Mouse (Mus musculus) hindbrain, postnatal 0 days (tissue): ENCODE measurements at regions not wholly inside any gene's neighbourhood (a gene's known extent, or its start where the extent isn't known, plus 50 kb on each side); places are given as distances from the start of the nearest gene placed in this dataset.

Experiments
- ATAC-seq: fragments of 200-750 bp; cut with Nextera tagmentation; 2 replicates; pipeline ENCODE4 v1.8.0; 2017; ENCODE audit warnings: mild to moderate bottlenecking, moderate TSS enrichment, moderate library complexity
- DNase-seq: peaks from one replicate; pipeline ENCODE4 v3.0.0-alpha.2; 2015; ENCODE audit warnings: low spot score
- H3K27ac ChIP-seq: fragments of 300-500 bp; sonication (generic); 2 replicates; pipeline ENCODE4 v1.5.1; 2014; ENCODE audit warnings: mild to moderate bottlenecking
- H3K27me3 ChIP-seq: fragments of 300-500 bp; sonication (generic); 2 replicates; pipeline ENCODE4 v1.6.1; 2014; ENCODE audit warnings: low read length, mixed read lengths; ENCODE audit not compliant: insufficient read depth
- H3K36me3 ChIP-seq: fragments of 300-500 bp; sonication (generic); 2 replicates; pipeline ENCODE4 v1.6.1; 2014; ENCODE audit warnings: low read length, mixed read lengths; ENCODE audit not compliant: insufficient read depth
- H3K4me1 ChIP-seq: fragments of 300-500 bp; sonication (generic); 2 replicates; pipeline ENCODE4 v1.6.1; 2014; ENCODE audit warnings: antibody characterized with exemption, low read length, mixed read lengths; ENCODE audit not compliant: insufficient read depth
- H3K4me2 ChIP-seq: fragments of 300-500 bp; sonication (generic); 2 replicates; pipeline ENCODE4 v1.6.1; 2014; ENCODE audit warnings: low read depth, mild to moderate bottlenecking, low read length, moderate library complexity, mixed read lengths
- H3K4me3 ChIP-seq: fragments of 300-500 bp; sonication (generic); 2 replicates; pipeline ENCODE4 v1.5.1; 2014; ENCODE audit warnings: low read length
- H3K9ac ChIP-seq: fragments of 300-500 bp; sonication (generic); replicated peaks from 2 replicates; pipeline ENCODE4 v1.6.1; 2014; ENCODE audit warnings: mild to moderate bottlenecking, low read length, moderate library complexity, mixed read lengths
- H3K9me3 ChIP-seq: fragments of 300-500 bp; sonication (generic); 2 replicates; pipeline ENCODE4 v1.6.1; 2016; ENCODE audit warnings: low read length, mixed read lengths
- CTCF ChIP-seq: IDR thresholded peaks from 2 replicates; pipeline ENCODE4 v1.5.1; 2016; ENCODE audit warnings: antibody characterized with exemption, control low read depth, low read depth
- WGBS: fragments of 180-500 bp; shearing (Covaris S2); extraction: QIAGEN DNeasy Blood & Tissue Kit; methylation state at CpG from one replicate; pipeline ENCODE4 v1.1.7; 2014; 5-methylcytosine and 5-hydroxymethylcytosine counted together

GRCm38 (mm10) chr10:98610708-98611107 is 303.5 kb upstream of the Atp2b1 start:
- ATAC-seq (no peak), DNase-seq (no peak)
- Histone ChIP-seq H3K27me3 (no peaks in the 10 kb centered on the region), H3K36me3 (no peaks in the 10 kb centered on the region), H3K4me3 (no peak overlapping the region), H3K27ac (no peak overlapping the region), H3K9ac (no peak overlapping the region), H3K4me1 (no peaks in the 10 kb centered on the region), H3K4me2 (no peak overlapping the region), H3K9me3 (no peaks in the 10 kb centered on the region)
- 84% methylated on average over 6 of the region's 6 CpGs for WGBS
- TF ChIP-seq CTCF = no peak

GRCm38 (mm10) chr10:98611707-98612360 is 302.4 kb upstream of the Atp2b1 start:
- Histone ChIP-seq H3K4me1 (no peaks in the 10 kb centered on the region), H3K4me3 (no peak overlapping the region), H3K27me3 (no peaks in the 10 kb centered on the region), H3K36me3 (no peaks in the 10 kb centered on the region), H3K9ac (no peak overlapping the region), H3K4me2 (no peak overlapping the region), H3K9me3 (no peaks in the 10 kb centered on the region), H3K27ac (no peak overlapping the region)
- TF ChIP-seq CTCF = no peak
- DNase-seq (no peak), ATAC-seq (no peak)
- 88% methylated on average over 4 of the region's 4 CpGs for WGBS

DNA sequence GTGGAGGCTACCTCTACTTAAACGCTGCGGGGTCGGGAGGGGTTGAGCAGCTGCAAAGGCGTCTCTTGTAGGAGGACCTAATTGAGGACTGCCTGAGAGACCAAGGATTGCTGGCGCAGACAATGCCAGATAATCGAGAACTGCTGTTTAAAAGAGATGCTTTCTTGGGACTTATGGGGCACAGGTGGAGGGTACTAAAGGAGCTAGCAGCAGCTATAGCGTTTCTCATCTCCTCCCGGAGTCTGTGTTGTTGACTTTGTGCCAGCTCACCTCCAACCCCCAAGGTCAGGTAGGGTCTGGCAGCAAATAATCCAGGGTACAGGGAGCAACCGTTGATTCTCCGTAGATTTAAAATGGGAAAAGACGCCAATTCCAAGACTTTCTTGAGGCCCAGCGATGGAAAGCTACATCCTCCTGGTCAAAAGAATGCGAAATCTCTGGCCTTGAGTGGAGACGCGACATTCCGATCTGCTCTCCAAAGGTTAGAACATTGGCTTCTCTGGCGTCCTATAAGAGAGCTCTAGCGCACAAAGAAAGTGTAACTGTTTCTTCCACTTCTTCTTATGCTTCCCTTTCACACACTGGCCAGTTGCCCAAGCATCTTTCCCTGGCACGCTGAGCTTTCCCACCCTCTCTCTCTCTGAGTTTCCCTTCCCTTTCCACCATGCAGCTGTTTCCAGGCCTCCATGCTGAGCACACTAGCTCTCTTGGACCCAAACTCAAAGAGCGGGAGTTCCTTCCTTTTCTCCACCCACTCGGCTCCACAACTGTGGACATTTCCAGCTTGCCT is 295.3 kb upstream of the Atp2b1 start:
- ATAC-seq = no peak
- no peak for TF ChIP-seq CTCF

GRCm38 (mm10) chr10:98624103-98624502 is 290.1 kb upstream of the Atp2b1 start:
- Histone ChIP-seq H3K4me2 (no peak overlapping the region), H3K9ac (no peak overlapping the region), H3K36me3 (no peaks in the 10 kb centered on the region), H3K9me3 (no peaks in the 10 kb centered on the region), H3K4me3 (no peak overlapping the region), H3K27me3 (no peaks in the 10 kb centered on the region), H3K4me1 (no peaks in the 10 kb centered on the region), H3K27ac (no peak overlapping the region)
- DNase-seq = no peak
- no peak for ATAC-seq
- WGBS = 92% methylated on average over 1 of the region's 1 CpGs
- no peak for TF ChIP-seq CTCF

More for the DNA sequence above, 295.3 kb upstream of the Atp2b1 start:
- 84% methylated on average over 21 of the region's 21 CpGs for WGBS
- Histone ChIP-seq H3K9me3 (no peaks in the 10 kb centered on the region), H3K4me1 (no peaks in the 10 kb centered on the region), H3K4me3 (no peak overlapping the region), H3K27ac (no peak overlapping the region), H3K27me3 (no peaks in the 10 kb centered on the region), H3K4me2 (no peak overlapping the region), H3K9ac (no peak overlapping the region), H3K36me3 (no peaks in the 10 kb centered on the region)
- no peak for DNase-seq

DNA sequence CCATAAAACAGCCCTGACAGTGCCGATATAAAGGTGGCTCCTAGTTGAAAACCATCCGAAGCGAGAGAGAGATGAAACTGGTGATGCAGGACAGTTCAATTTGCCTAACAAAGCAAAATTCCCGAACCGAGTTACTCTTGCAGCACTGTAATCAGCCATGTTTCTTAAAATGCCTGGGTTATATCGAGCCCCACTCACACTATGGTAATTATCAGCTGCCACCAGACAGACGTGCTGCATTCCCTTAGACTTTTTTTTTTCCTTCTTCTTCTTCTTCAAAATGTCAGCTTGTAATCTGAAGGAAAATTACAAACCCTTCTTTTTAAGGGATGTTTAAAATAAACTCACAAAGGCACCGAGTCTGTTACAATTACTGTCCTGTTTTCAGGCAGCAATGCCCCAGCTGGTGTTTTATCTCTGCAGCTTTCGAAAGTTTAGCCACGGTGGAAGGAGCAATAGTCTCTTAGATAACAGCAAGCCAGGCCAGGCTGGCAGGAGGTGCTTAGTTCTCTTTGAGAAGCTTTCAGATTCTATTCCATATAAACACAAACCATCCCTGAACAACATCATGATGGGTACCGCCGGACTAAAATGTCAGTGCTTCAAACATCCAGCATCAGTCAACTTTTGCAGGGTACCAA is 289.4 kb upstream of the Atp2b1 start:
- no peak for TF ChIP-seq CTCF
- Histone ChIP-seq H3K9ac (no peak overlapping the region), H3K27me3 (no peaks in the 10 kb centered on the region), H3K4me3 (no peak overlapping the region), H3K4me1 (no peaks in the 10 kb centered on the region), H3K27ac (no peak overlapping the region), H3K9me3 (no peaks in the 10 kb centered on the region), H3K4me2 (0 out of 2 replicates have a peak overlapping the region, but pooled peaks have one; percentile 8), H3K36me3 (no peaks in the 10 kb centered on the region)
- ATAC-seq (no peak), DNase-seq (peak; percentile 3)
- WGBS = 57% methylated on average over 12 of the region's 12 CpGs

- DNase-seq (no peak), ATAC-seq (no peak)
- H3K36me3 ChIP-seq = no peaks in the 10 kb centered on the region
- no peaks in the 10 kb centered on the region for H3K4me1 ChIP-seq
- no peak for TF ChIP-seq CTCF
- H3K27me3 ChIP-seq = no peaks in the 10 kb centered on the region
- H3K27ac ChIP-seq = no peak overlapping the region
- H3K4me3 ChIP-seq = no peak overlapping the region
- 100% methylated on average over 1 of the region's 1 CpGs for WGBS
- H3K4me2 ChIP-seq = no peak overlapping the region
- no peaks in the 10 kb centered on the region for H3K9me3 ChIP-seq
- H3K9ac ChIP-seq = no peak overlapping the region
Measured at GRCm38 (mm10) chr10:98628191-98628590, 286.0 kb upstream of the Atp2b1 start.
